Mouse (Mus musculus) hindbrain, postnatal 0 days (tissue): ENCODE data around the gene Pfdn5. TPM values are rescaled to one million over a fixed set of nuclear protein-coding genes. Genes with fewer than 3 reads are reported as not detected.

Experiments used
- ATAC-seq: fragments of 200-750 bp; cut with Nextera tagmentation; 2 replicates; pipeline ENCODE4 v1.8.0; 2017; ENCODE audit warnings: mild to moderate bottlenecking, moderate TSS enrichment, moderate library complexity
- DNase-seq: peaks from one replicate; pipeline ENCODE4 v3.0.0-alpha.2; 2015; ENCODE audit warnings: low spot score
- H3K27ac ChIP-seq: fragments of 300-500 bp; sonication (generic); 2 replicates; pipeline ENCODE4 v1.5.1; 2014; ENCODE audit warnings: mild to moderate bottlenecking
- H3K27me3 ChIP-seq: fragments of 300-500 bp; sonication (generic); 2 replicates; pipeline ENCODE4 v1.6.1; 2014; ENCODE audit warnings: low read length, mixed read lengths; ENCODE audit not compliant: insufficient read depth
- H3K36me3 ChIP-seq: fragments of 300-500 bp; sonication (generic); 2 replicates; pipeline ENCODE4 v1.6.1; 2014; ENCODE audit warnings: low read length, mixed read lengths; ENCODE audit not compliant: insufficient read depth
- H3K4me1 ChIP-seq: fragments of 300-500 bp; sonication (generic); 2 replicates; pipeline ENCODE4 v1.6.1; 2014; ENCODE audit warnings: antibody characterized with exemption, low read length, mixed read lengths; ENCODE audit not compliant: insufficient read depth
- H3K4me2 ChIP-seq: fragments of 300-500 bp; sonication (generic); 2 replicates; pipeline ENCODE4 v1.6.1; 2014; ENCODE audit warnings: low read depth, mild to moderate bottlenecking, low read length, moderate library complexity, mixed read lengths
- H3K4me3 ChIP-seq: fragments of 300-500 bp; sonication (generic); 2 replicates; pipeline ENCODE4 v1.5.1; 2014; ENCODE audit warnings: low read length
- H3K9ac ChIP-seq: fragments of 300-500 bp; sonication (generic); replicated peaks from 2 replicates; pipeline ENCODE4 v1.6.1; 2014; ENCODE audit warnings: mild to moderate bottlenecking, low read length, moderate library complexity, mixed read lengths
- H3K9me3 ChIP-seq: fragments of 300-500 bp; sonication (generic); 2 replicates; pipeline ENCODE4 v1.6.1; 2016; ENCODE audit warnings: low read length, mixed read lengths
- CTCF ChIP-seq: IDR thresholded peaks from 2 replicates; pipeline ENCODE4 v1.5.1; 2016; ENCODE audit warnings: antibody characterized with exemption, control low read depth, low read depth
- WGBS: fragments of 180-500 bp; shearing (Covaris S2); extraction: QIAGEN DNeasy Blood & Tissue Kit; methylation state at CpG from one replicate; pipeline ENCODE4 v1.1.7; 2014; 5-methylcytosine and 5-hydroxymethylcytosine counted together
- polyA plus RNA-seq: library from polyadenylated mRNA; unstranded; fragments of >200 nt; fragmentation: Nextera tagmentation; extraction: Ambion mirVana; gene quantifications from 2 replicates; pipeline ENCODE4 v1.2.1, GENCODE M21; 2015
- total RNA-seq: library from RNA; depleted of rRNA; stranded (reverse); fragments of >200 nt; gene quantifications from 2 replicates; pipeline ENCODE4 v1.2.3, GENCODE M21; 2014

Gene Pfdn5
- total and polyA plus RNA-seq, 2 experiments from 2014 or later, result 139 to 540 TPM

DNA sequence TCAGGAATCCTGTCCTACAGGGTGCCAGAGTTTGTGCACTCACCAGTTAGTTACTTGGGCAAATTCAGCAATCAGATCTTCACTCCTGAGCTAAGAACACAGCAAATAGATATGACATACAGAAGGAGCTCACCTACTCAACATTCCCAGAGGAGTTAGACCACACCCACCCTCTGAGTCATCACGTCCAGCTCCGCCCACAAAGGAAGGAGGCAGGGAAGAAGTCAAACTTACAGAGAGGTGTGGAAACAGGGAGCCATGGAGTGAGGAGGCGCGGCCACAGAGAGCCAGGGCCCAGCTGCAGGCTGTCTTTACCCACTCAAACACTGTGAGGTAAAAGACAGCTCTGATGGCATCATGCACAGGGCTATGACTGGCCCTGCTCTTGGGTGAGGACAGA is 20.5 kb downstream of the Pfdn5 start:
- H3K4me1 ChIP-seq, result peaks cover 5% of the 10 kb centered on the region
- no peak overlapping the region for H3K9ac ChIP-seq
- H3K9me3 ChIP-seq, result no peaks in the 10 kb centered on the region
- DNase-seq, result no peak
- no peak overlapping the region for H3K27ac ChIP-seq
- no peaks in the 10 kb centered on the region for H3K27me3 ChIP-seq
- no peak overlapping the region for H3K4me2 ChIP-seq
- H3K36me3 ChIP-seq, result 0 out of 2 replicates have a peak, but pooled peaks cover 9% of the 10 kb centered on the region
- TF ChIP-seq CTCF, result no peak
- no peak for ATAC-seq
- WGBS, result 81% methylated on average over 4 of the region's 4 CpGs
- no peak overlapping the region for H3K4me3 ChIP-seq

DNA sequence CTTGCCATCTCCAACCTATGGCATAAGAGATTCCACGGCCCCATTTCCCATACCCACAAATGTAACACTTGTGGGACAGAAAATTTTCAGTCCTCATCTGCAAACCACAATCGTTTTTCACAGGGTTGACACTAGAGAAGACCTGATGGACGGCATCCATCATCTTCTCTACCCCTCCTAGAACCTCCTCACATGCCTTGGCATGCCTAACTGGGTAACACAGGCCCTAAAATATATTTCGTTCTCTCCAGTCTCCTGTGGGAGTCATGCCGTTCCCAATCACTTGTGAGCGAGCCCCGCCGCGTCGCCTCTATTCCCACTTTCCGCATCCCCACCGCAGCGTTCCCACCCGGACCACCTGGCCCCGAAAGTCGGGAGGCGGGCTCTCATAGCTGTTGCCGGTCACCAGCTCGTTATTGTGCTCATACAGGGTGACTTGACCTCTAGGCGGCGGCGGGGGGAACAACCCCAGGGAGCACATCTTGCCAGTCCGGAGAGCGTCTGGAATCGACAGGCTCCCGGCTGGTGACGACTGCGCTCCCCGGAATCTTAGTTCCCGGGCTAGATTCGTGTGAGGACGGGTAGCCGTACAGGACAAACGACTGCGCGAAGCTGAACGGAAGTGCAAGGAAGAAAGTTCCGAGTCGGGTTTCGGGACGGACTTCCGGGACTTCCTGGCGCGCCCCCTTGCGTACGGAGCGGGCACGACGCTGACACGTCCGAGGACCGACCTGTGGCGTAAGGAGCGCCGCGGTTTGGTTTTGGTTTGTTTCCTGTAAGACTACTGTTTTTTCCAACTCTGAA is 24.4 kb downstream of the Pfdn5 start, which contains the start of gene Aaas:
Aaas (minus strand) TSS at position 634 of the 804 bp plus-strand sequence.
- 0 out of 2 replicates have a peak, but pooled peaks cover 4% of the 10 kb centered on the region for H3K36me3 ChIP-seq
- H3K9me3 ChIP-seq, result no peaks in the 10 kb centered on the region
- H3K4me2 ChIP-seq, result peak within 1 kb of the TSS; percentile 83
- WGBS, result 1% methylated on average over 56 of the region's 56 CpGs
- peak; percentile 92 for TF ChIP-seq CTCF
- ATAC-seq, result peak; percentile 91
- H3K4me1 ChIP-seq, result peaks cover 5% of the 10 kb centered on the region
- peak within 1 kb of the TSS; percentile 58 for H3K9ac ChIP-seq
- H3K27ac ChIP-seq, result peak within 1 kb of the TSS; percentile 66; the same call in 1 of the 2 replicates
- H3K4me3 ChIP-seq, result peak within 1 kb of the TSS; percentile 54
- no peaks in the 10 kb centered on the region for H3K27me3 ChIP-seq
- DNase-seq, result peak; percentile 98

DNA sequence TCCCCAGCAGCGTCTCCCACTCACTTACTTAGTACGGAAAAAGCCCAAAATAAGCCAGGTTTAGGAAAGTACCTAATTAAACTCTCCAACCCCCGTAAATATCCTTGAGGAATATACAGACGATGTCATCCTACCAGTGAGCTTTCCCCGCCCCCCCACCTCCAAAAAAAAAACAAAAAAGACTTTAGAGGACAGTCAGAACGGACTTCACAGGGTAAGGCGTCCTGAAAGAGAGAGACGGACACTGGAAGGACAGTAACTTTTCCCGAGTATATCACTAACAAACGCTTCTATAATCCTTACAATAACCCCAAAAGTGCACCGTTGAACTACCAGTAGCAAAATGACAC is 25.0 kb downstream of the Pfdn5 start:
- TF ChIP-seq CTCF, result no peak
- peak; percentile 51 for ATAC-seq
- H3K9me3 ChIP-seq, result no peaks in the 10 kb centered on the region
- DNase-seq, result no peak
- peak overlapping the region; percentile 66; the same call in 1 of the 2 replicates for H3K27ac ChIP-seq
- no peaks in the 10 kb centered on the region for H3K27me3 ChIP-seq
- 12% methylated on average over 11 of the region's 11 CpGs for WGBS
- H3K4me1 ChIP-seq, result peaks cover 5% of the 10 kb centered on the region
- no peaks in the 10 kb centered on the region for H3K36me3 ChIP-seq
- H3K4me3 ChIP-seq, result peak overlapping the region; percentile 54
- peak overlapping the region; percentile 83 for H3K4me2 ChIP-seq
- peak overlapping the region; percentile 58 for H3K9ac ChIP-seq

- Histone ChIP-seq H3K36me3 (no peaks in the 10 kb centered on the region), H3K4me2 (no peak overlapping the region), H3K4me3 (no peak overlapping the region), H3K9ac (no peak overlapping the region), H3K27ac (no peak overlapping the region), H3K4me1 (peaks cover 5% of the 10 kb centered on the region), H3K9me3 (no peaks in the 10 kb centered on the region), H3K27me3 (peaks cover 6% of the 10 kb centered on the region; the same call in 1 of the 2 replicates)
- ATAC-seq, result no peak
- 67% methylated on average over 2 of the region's 2 CpGs for WGBS
- DNase-seq, result no peak
- peak; percentile 15; the same call in 1 of the 2 replicates for TF ChIP-seq CTCF
Observed at GRCm38 (mm10) chr15:102352177-102352576, 26.3 kb downstream of the Pfdn5 start.

DNA sequence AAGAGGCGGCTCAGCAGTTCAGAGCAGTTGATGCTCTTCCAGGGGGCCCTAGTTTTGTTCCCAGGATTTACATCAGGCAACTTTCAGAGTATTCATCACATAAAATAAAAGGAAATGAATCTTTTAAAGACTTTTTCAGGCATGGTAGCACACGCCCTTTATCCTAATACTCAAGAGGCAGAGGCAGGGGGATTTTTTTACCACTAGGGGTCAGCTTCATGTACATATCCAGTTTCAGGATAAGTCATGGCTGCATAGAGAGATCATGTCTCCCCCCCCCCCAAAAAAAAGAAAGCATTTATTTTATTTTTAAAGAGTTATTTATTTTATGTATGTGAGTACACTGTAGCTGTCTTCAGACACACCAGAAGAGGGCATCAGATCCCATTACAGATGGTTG is 28.1 kb downstream of the Pfdn5 start:
- Histone ChIP-seq H3K4me1 (peaks cover 13% of the 10 kb centered on the region), H3K9ac (no peak overlapping the region), H3K4me3 (no peak overlapping the region), H3K4me2 (no peak overlapping the region), H3K27me3 (peaks cover 22% of the 10 kb centered on the region), H3K27ac (no peak overlapping the region), H3K9me3 (no peaks in the 10 kb centered on the region), H3K36me3 (no peaks in the 10 kb centered on the region)
- no peak for DNase-seq
- WGBS, result 84% methylated on average over 2 of the region's 2 CpGs
- no peak for ATAC-seq
- TF ChIP-seq CTCF, result peak; percentile 9; the same call in 1 of the 2 replicates

DNA sequence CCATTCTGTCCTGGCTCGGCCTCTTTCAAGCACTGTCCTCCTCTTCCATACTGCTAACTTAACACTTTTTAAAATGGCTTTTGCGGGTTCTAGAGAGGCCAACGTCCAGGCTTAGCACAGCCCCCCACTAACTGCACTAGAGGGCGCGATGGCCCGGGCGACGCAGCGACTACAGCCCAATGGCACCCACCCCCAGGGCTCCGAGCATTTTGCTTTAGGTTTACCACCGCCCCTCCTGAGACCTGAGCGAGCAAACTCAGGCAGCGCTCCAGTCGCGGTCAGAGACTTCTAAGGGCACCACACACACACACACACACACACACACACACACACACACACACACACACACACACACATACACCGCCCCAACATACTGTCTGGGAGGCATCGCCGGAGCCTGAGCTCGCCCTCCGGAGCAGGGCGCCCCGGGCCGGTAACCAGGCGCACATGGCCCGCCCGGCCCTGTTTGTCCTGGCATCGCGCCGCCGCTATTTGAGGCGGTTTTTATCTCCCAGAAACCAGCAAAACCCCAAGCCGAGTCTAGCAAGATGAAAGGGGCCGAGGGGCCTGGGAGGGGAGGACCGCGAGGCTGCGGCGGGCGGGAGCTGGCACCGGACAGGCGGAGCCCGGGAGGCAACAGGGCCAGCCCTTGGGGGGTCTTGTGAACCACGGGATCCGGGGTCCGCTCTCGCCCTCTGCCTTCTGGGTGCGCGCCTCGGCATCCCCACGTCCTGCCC is 29.4 kb downstream of the Pfdn5 start:
- H3K9me3 ChIP-seq, result no peaks in the 10 kb centered on the region
- H3K27me3 ChIP-seq, result peaks cover 22% of the 10 kb centered on the region
- ATAC-seq (peak; percentile 56; the same call in 1 of the 2 replicates), DNase-seq (peak; percentile 65)
- H3K4me3 ChIP-seq, result peak overlapping the region; percentile 50
- peaks cover 8% of the 10 kb centered on the region for H3K4me1 ChIP-seq
- H3K4me2 ChIP-seq, result peak overlapping the region; percentile 97
- H3K9ac ChIP-seq, result peak overlapping the region; percentile 57
- under 1% methylated on average over 47 of the region's 49 CpGs for WGBS
- H3K36me3 ChIP-seq, result no peaks in the 10 kb centered on the region
- peak; percentile 56 for TF ChIP-seq CTCF
- H3K27ac ChIP-seq, result peak overlapping the region; percentile 77
